Mouse (Mus musculus): Measurements from ENCODE around the gene Hemk1. TPM values are rescaled to one million over a fixed set of nuclear protein-coding genes. Genes with fewer than 3 reads are reported as not detected.

The Hemk1 gene
- total and polyA plus RNA-seq, 3 experiments = 11.9 to 20.5 (median 12.1) TPM

- Histone ChIP-seq H3K4me2 (ENCODE audit: insufficient read depth, low read depth, poor library complexity, severe bottlenecking) (no peak overlapping the region), H3K36me3 (replicated peaks in 1 of 2; ENCODE audit: control insufficient read depth in 1 of 2, insufficient read depth in 1 of 2, low read length in 1 of 2) (peaks cover 16 to 25% of the 10 kb centered on the region in 2 experiments), H3K27ac (ENCODE audit: insufficient read depth, low read depth) (no peak overlapping the region), H3K4me3 (replicated peaks in 1 of 3; ENCODE audit: low read depth in 2 of 3, low read length in 2 of 3, poor library complexity in 1 of 3) (no peak overlapping the region), H3K4me1 (ENCODE audit: control insufficient read depth in 1 of 2, insufficient read depth in 2 of 2) (peaks cover 39 to 42% of the 10 kb centered on the region in 2 experiments), H3K9me3 (replicated peaks; ENCODE audit: low read length) (no peaks in the 10 kb centered on the region), H3K9ac (ENCODE audit: insufficient read depth, low read depth) (no peak overlapping the region), H3K79me2 (replicated peaks; ENCODE audit: control insufficient read depth, extremely low read depth, insufficient read depth, poor library complexity, severe bottlenecking) (peaks cover 5% of the 10 kb centered on the region), H3K27me3 (replicated peaks) (no peaks in the 10 kb centered on the region)
- TF ChIP-seq POLR2A (IDR thresholded peaks at IDR 0.05; ENCODE audit: low read depth, low read length) = no peak
- no peak for TF ChIP-seq USF2 (conservative IDR thresholded peaks at IDR 0.05; ENCODE audit: low read depth, low read length)
- TF ChIP-seq USF1 (IDR thresholded peaks at IDR 0.05; ENCODE audit: low read depth, low read length) = no peak
- TF ChIP-seq PAX5 (IDR thresholded peaks at IDR 0.05; ENCODE audit: low read length) = no peak
- no peak for TF ChIP-seq ETS1 (conservative IDR thresholded peaks at IDR 0.05; ENCODE audit: low read depth, low read length)
- TF ChIP-seq SMC3 (IDR thresholded peaks at IDR 0.05; ENCODE audit: low read depth, low read length) = no peak
- TF ChIP-seq NRF1 (IDR thresholded peaks at IDR 0.05; ENCODE audit: low read depth, low read length) = no peak
- TF ChIP-seq NELFE (IDR thresholded peaks at IDR 0.05; ENCODE audit: low read depth, low read length) = no peak
- TF ChIP-seq BHLHE40 (IDR thresholded peaks at IDR 0.05; ENCODE audit: low read depth, low read length) = no peak
- no peak for TF ChIP-seq TCF12 (IDR thresholded peaks at IDR 0.05; ENCODE audit: low read depth, low read length)
- no peak for TF ChIP-seq RCOR1 (conservative IDR thresholded peaks at IDR 0.05; ENCODE audit: low read depth, low read length)
- TF ChIP-seq MYC (IDR thresholded peaks at IDR 0.05; ENCODE audit: low read depth, low read length) = no peak
- no peak for TF ChIP-seq CHD1 (IDR thresholded peaks at IDR 0.05; ENCODE audit: low read depth, low read length)
- TF ChIP-seq EP300 (IDR thresholded peaks at IDR 0.05; ENCODE audit: low read length) = no peak
- TF ChIP-seq ELF1 (IDR thresholded peaks at IDR 0.05; ENCODE audit: low read depth, low read length) = no peak
- TF ChIP-seq GABPA (IDR thresholded peaks at IDR 0.05; ENCODE audit: insufficient replicate concordance, low read depth, low read length) = no peak
- no peak for TF ChIP-seq CHD2 (IDR thresholded peaks at IDR 0.05; ENCODE audit: low read length)
- TF ChIP-seq MEF2A (IDR thresholded peaks at IDR 0.05; ENCODE audit: borderline replicate concordance, low read depth, low read length) = no peak
- TF ChIP-seq JUN (IDR thresholded peaks at IDR 0.05; ENCODE audit: insufficient read depth, low read depth, low read length) = no peak
- DNase-seq (ENCODE audit: extremely low read depth) = no peak
- dilution Hi-C loops (cut with MboI; ENCODE audit: extremely low pct_ligation_motif_present, extremely low pct_unique_long_range_greater_than_20kb, low sequenced_read_pairs) (no loop called here), in situ Hi-C loops (cut with MboI; ENCODE audit: low pct_ligation_motif_present, low pct_unique_long_range_greater_than_20kb, low sequenced_read_pairs) (loop anchor here (5.0 to 25.0 kb wide), 3 partner anchors 38 to 637 kb away; partner anchors contain the start of genes Grm2 and Hemk1)
Observed at GRCm38 (mm10) chr9:107299783-107300182, 38.4 kb downstream of the Hemk1 start.

GRCm38 (mm10) chr9:107298876-107299275, 39.3 kb downstream of the Hemk1 start:
- Histone ChIP-seq H3K27ac (ENCODE audit: insufficient read depth, low read depth) (no peak overlapping the region), H3K9me3 (replicated peaks; ENCODE audit: low read length) (no peaks in the 10 kb centered on the region), H3K79me2 (replicated peaks; ENCODE audit: control insufficient read depth, extremely low read depth, insufficient read depth, poor library complexity, severe bottlenecking) (peaks cover 5% of the 10 kb centered on the region), H3K4me2 (ENCODE audit: insufficient read depth, low read depth, poor library complexity, severe bottlenecking) (no peak overlapping the region), H3K4me3 (replicated peaks in 1 of 3; ENCODE audit: low read depth in 2 of 3, low read length in 2 of 3, poor library complexity in 1 of 3) (peak overlapping the region in 1 of 3 experiments; percentile 73), H3K9ac (ENCODE audit: insufficient read depth, low read depth) (no peak overlapping the region), H3K4me1 (ENCODE audit: control insufficient read depth in 1 of 2, insufficient read depth in 2 of 2) (peaks cover 37 to 40% of the 10 kb centered on the region in 2 experiments), H3K27me3 (replicated peaks) (no peaks in the 10 kb centered on the region), H3K36me3 (replicated peaks in 1 of 2; ENCODE audit: control insufficient read depth in 1 of 2, insufficient read depth in 1 of 2, low read length in 1 of 2) (peaks cover 16 to 25% of the 10 kb centered on the region in 2 experiments)
- dilution Hi-C loops (cut with MboI; ENCODE audit: extremely low pct_ligation_motif_present, extremely low pct_unique_long_range_greater_than_20kb, low sequenced_read_pairs) (no loop called here), in situ Hi-C loops (cut with MboI; ENCODE audit: low pct_ligation_motif_present, low pct_unique_long_range_greater_than_20kb, low sequenced_read_pairs) (loop anchor here (5.0 to 25.0 kb wide), 3 partner anchors 38 to 637 kb away; partner anchors contain the start of genes Grm2 and Hemk1)
- no peak for DNase-seq (ENCODE audit: extremely low read depth)
- TF ChIP-seq CHD1 (IDR thresholded peaks at IDR 0.05; ENCODE audit: low read depth, low read length) (no peak), CTCF (conservative IDR thresholded peaks at IDR 0.05 in 1 of 2, IDR thresholded peaks at IDR 0.05 in 1 of 2; ENCODE audit: low read depth in 2 of 2, low read length in 2 of 2) (peak in 1 of 2 experiments; percentile 8; a peak in 1 of 4 replicates), IRF4 (IDR thresholded peaks at IDR 0.05; ENCODE audit: low read depth, low read length) (no peak), E2F4 (IDR thresholded peaks at IDR 0.05; ENCODE audit: insufficient replicate concordance, low read depth, low read length) (no peak), ETS1 (conservative IDR thresholded peaks at IDR 0.05; ENCODE audit: low read depth, low read length) (no peak), ZKSCAN1 (IDR thresholded peaks at IDR 0.05; ENCODE audit: borderline replicate concordance, low read depth, low read length) (no peak)
